Mouse (Mus musculus): Measurements from ENCODE around the gene Dlgap4. TPM values are rescaled to one million over a fixed set of nuclear protein-coding genes. Genes with fewer than 3 reads are reported as not detected.
"Not testable (repeated sequence)": the region's sequence is repeated elsewhere in the genome, so short reads cannot be mapped to it uniquely, and the experiment has no call there.

The Dlgap4 gene
- polyA plus RNA-seq, 1 experiment: 175 TPM

GRCm38 (mm10) chr2:156780752-156781151 is 167.2 kb downstream of the Dlgap4 start:
- H3K36me3 ChIP-seq (ENCODE audit: control insufficient read depth, insufficient read depth, low read length): no peaks in the 10 kb centered on the region
- peaks cover 16% of the 10 kb centered on the region for H3K4me1 ChIP-seq (ENCODE audit: control insufficient read depth, insufficient read depth, low read length)
- peak overlapping the region; percentile 12 for H3K4me3 ChIP-seq (ENCODE audit: control insufficient read depth, low read depth, low read length)
- TF ChIP-seq POLR2A (IDR thresholded peaks at IDR 0.05; ENCODE audit: control insufficient read depth, low read depth, low read length) (no peak), CTCF (IDR thresholded peaks at IDR 0.05; ENCODE audit: control insufficient read depth, insufficient read depth, insufficient replicate concordance, low read depth, low read length) (no peak)
- H3K27me3 ChIP-seq (ENCODE audit: control insufficient read depth, insufficient read depth, low read length): no peaks in the 10 kb centered on the region
- peak overlapping the region; percentile 18; the same call in 1 of the 2 replicates for H3K27ac ChIP-seq (ENCODE audit: control insufficient read depth, insufficient read depth, low read depth, low read length)

DNA sequence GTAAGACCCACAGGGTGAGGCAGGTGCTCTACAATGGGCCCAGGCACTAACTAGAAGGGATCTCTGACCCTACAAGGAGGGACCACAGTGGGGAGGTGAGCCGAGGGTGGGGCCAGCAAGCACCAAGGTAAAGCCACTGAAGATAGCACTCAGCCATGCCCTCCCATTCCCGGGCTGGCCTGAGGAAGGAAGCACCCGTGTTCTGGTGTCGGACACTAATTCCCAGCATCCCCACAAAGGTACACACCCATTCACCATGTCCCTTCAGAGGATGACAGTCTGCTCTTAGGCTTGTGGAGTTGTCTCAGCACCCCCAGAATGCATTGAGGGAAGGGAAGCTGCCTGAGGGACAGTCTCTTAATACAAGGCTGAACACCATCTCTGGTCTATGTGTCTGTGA is 167.8 kb downstream of the Dlgap4 start:
- H3K36me3 ChIP-seq (ENCODE audit: control insufficient read depth, insufficient read depth, low read length): no peaks in the 10 kb centered on the region
- H3K4me1 ChIP-seq (ENCODE audit: control insufficient read depth, insufficient read depth, low read length): peaks cover 15% of the 10 kb centered on the region
- peak overlapping the region; percentile 12; the same call in 1 of the 2 replicates for H3K4me3 ChIP-seq (ENCODE audit: control insufficient read depth, low read depth, low read length)
- no peak overlapping the region for H3K27ac ChIP-seq (ENCODE audit: control insufficient read depth, insufficient read depth, low read depth, low read length)
- H3K27me3 ChIP-seq (ENCODE audit: control insufficient read depth, insufficient read depth, low read length): no peaks in the 10 kb centered on the region
- TF ChIP-seq POLR2A (IDR thresholded peaks at IDR 0.05; ENCODE audit: control insufficient read depth, low read depth, low read length) (no peak), CTCF (IDR thresholded peaks at IDR 0.05; ENCODE audit: control insufficient read depth, insufficient read depth, insufficient replicate concordance, low read depth, low read length) (no peak)

DNA sequence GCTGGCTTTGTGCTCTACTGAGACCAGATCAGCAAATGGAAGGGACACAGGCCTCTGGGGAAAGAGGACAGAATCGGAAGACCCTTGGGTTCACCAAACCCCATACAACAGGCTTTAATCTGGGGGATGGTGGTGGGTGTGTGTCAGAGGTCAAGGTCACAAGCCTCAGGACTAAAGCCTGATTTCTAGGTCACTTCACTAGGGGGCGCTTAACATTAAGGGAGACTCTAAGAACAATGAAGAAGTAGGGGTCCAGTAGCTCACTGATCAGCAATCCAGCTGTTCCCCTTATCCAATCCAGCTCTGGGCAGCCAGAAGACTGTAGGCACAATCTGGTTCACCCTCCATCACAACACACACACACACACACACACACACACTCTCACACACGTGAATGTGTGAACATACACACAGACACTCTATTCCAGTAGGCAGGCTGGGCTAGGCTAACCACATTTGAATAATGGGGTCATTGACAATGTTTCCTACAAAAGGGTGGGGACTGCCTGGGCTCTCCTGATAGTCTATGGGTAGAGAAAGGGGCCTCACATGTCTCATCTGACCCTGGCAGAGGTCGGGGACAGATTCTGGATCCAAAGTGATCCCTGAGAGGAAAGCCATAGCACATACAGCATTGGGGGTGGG is 168.5 kb downstream of the Dlgap4 start:
- no peak overlapping the region for H3K27ac ChIP-seq (ENCODE audit: control insufficient read depth, insufficient read depth, low read depth, low read length)
- H3K27me3 ChIP-seq (ENCODE audit: control insufficient read depth, insufficient read depth, low read length): no peaks in the 10 kb centered on the region
- no peak overlapping the region for H3K4me3 ChIP-seq (ENCODE audit: control insufficient read depth, low read depth, low read length)
- H3K4me1 ChIP-seq (ENCODE audit: control insufficient read depth, insufficient read depth, low read length): peaks cover 15% of the 10 kb centered on the region
- TF ChIP-seq POLR2A (IDR thresholded peaks at IDR 0.05; ENCODE audit: control insufficient read depth, low read depth, low read length) (no peak), CTCF (IDR thresholded peaks at IDR 0.05; ENCODE audit: control insufficient read depth, insufficient read depth, insufficient replicate concordance, low read depth, low read length) (no peak)
- no peaks in the 10 kb centered on the region for H3K36me3 ChIP-seq (ENCODE audit: control insufficient read depth, insufficient read depth, low read length)

DNA sequence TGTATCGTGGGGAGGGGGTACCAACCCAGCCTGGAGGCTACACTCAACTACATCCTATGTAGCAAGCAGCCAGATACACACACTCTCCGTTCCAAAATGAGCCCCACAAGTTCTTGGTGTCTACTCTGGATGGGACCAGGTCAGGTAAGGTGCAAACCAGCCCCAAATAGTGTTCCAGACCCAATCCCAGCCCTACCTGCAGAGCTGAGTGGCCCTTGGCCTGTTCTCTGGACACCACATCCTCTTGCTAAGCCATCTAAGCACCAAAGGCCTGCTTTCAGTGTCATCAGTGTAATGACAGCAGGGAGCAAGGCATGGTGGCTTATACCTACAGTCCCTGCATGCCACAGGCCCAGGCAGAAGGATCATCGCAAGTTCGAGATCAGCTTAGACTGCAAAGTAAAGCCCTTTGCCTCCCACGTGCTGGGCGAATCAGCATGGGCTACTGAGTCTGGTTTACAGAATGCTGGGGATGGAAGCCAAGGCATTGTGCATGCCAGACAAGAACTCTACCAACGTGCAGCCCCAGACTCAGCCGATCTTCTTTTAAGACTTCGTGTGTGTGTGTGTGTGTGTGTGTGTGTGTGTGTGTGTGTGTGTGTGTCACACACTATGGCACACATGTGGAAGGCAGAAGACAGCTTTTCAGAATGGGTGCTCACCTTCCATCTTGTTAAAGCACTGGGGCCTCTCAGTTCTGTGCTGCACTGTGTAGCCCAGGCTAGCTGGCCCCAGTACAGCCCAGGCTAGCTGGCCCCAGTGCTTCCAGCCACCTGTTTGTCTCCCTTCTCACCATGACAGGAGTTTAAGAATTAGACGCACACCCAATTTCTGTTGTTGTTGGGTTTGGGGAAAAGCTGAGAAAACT is 169.2 kb downstream of the Dlgap4 start:
- no peaks in the 10 kb centered on the region for H3K36me3 ChIP-seq (ENCODE audit: control insufficient read depth, insufficient read depth, low read length)
- H3K4me3 ChIP-seq (ENCODE audit: control insufficient read depth, low read depth, low read length): no peak overlapping the region
- H3K4me1 ChIP-seq (ENCODE audit: control insufficient read depth, insufficient read depth, low read length): peaks cover 15% of the 10 kb centered on the region
- TF ChIP-seq POLR2A (IDR thresholded peaks at IDR 0.05; ENCODE audit: control insufficient read depth, low read depth, low read length) (no peak), CTCF (IDR thresholded peaks at IDR 0.05; ENCODE audit: control insufficient read depth, insufficient read depth, insufficient replicate concordance, low read depth, low read length) (no peak)
- H3K27ac ChIP-seq (ENCODE audit: control insufficient read depth, insufficient read depth, low read depth, low read length): peak overlapping the region; percentile 52
- H3K27me3 ChIP-seq (ENCODE audit: control insufficient read depth, insufficient read depth, low read length): no peaks in the 10 kb centered on the region

- Histone ChIP-seq H3K27me3 (ENCODE audit: control insufficient read depth, insufficient read depth, low read length) (no peaks in the 10 kb centered on the region), H3K4me1 (ENCODE audit: control insufficient read depth, insufficient read depth, low read length) (peaks cover 15% of the 10 kb centered on the region), H3K27ac (ENCODE audit: control insufficient read depth, insufficient read depth, low read depth, low read length) (peak overlapping the region; percentile 52; the same call in 1 of the 2 replicates), H3K4me3 (ENCODE audit: control insufficient read depth, low read depth, low read length) (no peak overlapping the region), H3K36me3 (ENCODE audit: control insufficient read depth, insufficient read depth, low read length) (no peaks in the 10 kb centered on the region)
- TF ChIP-seq POLR2A (IDR thresholded peaks at IDR 0.05; ENCODE audit: control insufficient read depth, low read depth, low read length) (no peak), CTCF (IDR thresholded peaks at IDR 0.05; ENCODE audit: control insufficient read depth, insufficient read depth, insufficient replicate concordance, low read depth, low read length) (no peak)
Measured at GRCm38 (mm10) chr2:156783349-156783728, 169.8 kb downstream of the Dlgap4 start.

- H3K36me3 ChIP-seq (ENCODE audit: control insufficient read depth, insufficient read depth, low read length): no peaks in the 10 kb centered on the region
- peak overlapping the region; percentile 37 for H3K27ac ChIP-seq (ENCODE audit: control insufficient read depth, insufficient read depth, low read depth, low read length)
- TF ChIP-seq POLR2A (IDR thresholded peaks at IDR 0.05; ENCODE audit: control insufficient read depth, low read depth, low read length) (no peak), CTCF (IDR thresholded peaks at IDR 0.05; ENCODE audit: control insufficient read depth, insufficient read depth, insufficient replicate concordance, low read depth, low read length) (no peak)
- H3K4me1 ChIP-seq (ENCODE audit: control insufficient read depth, insufficient read depth, low read length): peaks cover 15% of the 10 kb centered on the region
- no peaks in the 10 kb centered on the region for H3K27me3 ChIP-seq (ENCODE audit: control insufficient read depth, insufficient read depth, low read length)
- H3K4me3 ChIP-seq (ENCODE audit: control insufficient read depth, low read depth, low read length): no peak overlapping the region
Measured at GRCm38 (mm10) chr2:156784016-156784585, 170.6 kb downstream of the Dlgap4 start.

GRCm38 (mm10) chr2:156784891-156785290 is 171.4 kb downstream of the Dlgap4 start:
- Histone ChIP-seq H3K27me3 (ENCODE audit: control insufficient read depth, insufficient read depth, low read length) (no peaks in the 10 kb centered on the region), H3K4me1 (ENCODE audit: control insufficient read depth, insufficient read depth, low read length) (peaks cover 15% of the 10 kb centered on the region), H3K36me3 (ENCODE audit: control insufficient read depth, insufficient read depth, low read length) (no peaks in the 10 kb centered on the region), H3K4me3 (ENCODE audit: control insufficient read depth, low read depth, low read length) (no peak overlapping the region), H3K27ac (ENCODE audit: control insufficient read depth, insufficient read depth, low read depth, low read length) (no peak overlapping the region)
- no peak for TF ChIP-seq POLR2A (IDR thresholded peaks at IDR 0.05; ENCODE audit: control insufficient read depth, low read depth, low read length)
- TF ChIP-seq CTCF (IDR thresholded peaks at IDR 0.05; ENCODE audit: control insufficient read depth, insufficient read depth, insufficient replicate concordance, low read depth, low read length): no peak

GRCm38 (mm10) chr2:156786369-156786768 is 172.9 kb downstream of the Dlgap4 start:
- H3K4me3 ChIP-seq (ENCODE audit: control insufficient read depth, low read depth, low read length); H3K27me3 ChIP-seq (ENCODE audit: control insufficient read depth, insufficient read depth, low read length); H3K27ac ChIP-seq (ENCODE audit: control insufficient read depth, insufficient read depth, low read depth, low read length); H3K4me1 ChIP-seq (ENCODE audit: control insufficient read depth, insufficient read depth, low read length); H3K36me3 ChIP-seq (ENCODE audit: control insufficient read depth, insufficient read depth, low read length): not testable (repeated sequence)

All from testis, adult 2 months (tissue).